Mouse (Mus musculus) G1E-ER4 (cell line): ENCODE data around the gene Rhobtb3. TPM values are rescaled to one million over a fixed set of nuclear protein-coding genes. Genes with fewer than 3 reads are reported as not detected.

Source experiments
- GATA1 ChIP-seq: IDR thresholded peaks from one replicate; pipeline ENCODE4 v1.8.0; 2012; ENCODE audit warnings: low read length, inconsistent platforms
- polyA plus RNA-seq: library from polyadenylated mRNA; stranded (reverse); fragments of >175 nt; gene quantifications from 2 replicates; pipeline ENCODE4 v1.2.3, GENCODE M21; 2012

The Rhobtb3 gene
- polyA plus RNA-seq, 1 experiment, result 15.1 TPM

- no peak for TF ChIP-seq GATA1
These were observed 68.9 kb downstream of the Rhobtb3 start for GRCm38 (mm10) chr13:75874608-75875376.

GRCm38 (mm10) chr13:75867876-75868275 is 75.8 kb downstream of the Rhobtb3 start:
- no peak for TF ChIP-seq GATA1

- TF ChIP-seq GATA1, result peak; percentile 74
These were observed 78.1 kb downstream of the Rhobtb3 start for GRCm38 (mm10) chr13:75865486-75866184.

- no peak for TF ChIP-seq GATA1
These were observed 84.4 kb downstream of the Rhobtb3 start for GRCm38 (mm10) chr13:75859264-75859844.

GRCm38 (mm10) chr13:75853118-75853517 is 90.6 kb downstream of the Rhobtb3 start:
- TF ChIP-seq GATA1, result no peak

GRCm38 (mm10) chr13:75852027-75852426 is 91.7 kb downstream of the Rhobtb3 start:
- no peak for TF ChIP-seq GATA1

GRCm38 (mm10) chr13:75847027-75847426 is 96.7 kb downstream of the Rhobtb3 start:
- no peak for TF ChIP-seq GATA1

- no peak for TF ChIP-seq GATA1
These were observed 98.1 kb downstream of the Rhobtb3 start for GRCm38 (mm10) chr13:75845519-75846166.

- no peak for TF ChIP-seq GATA1
These were observed 98.7 kb downstream of the Rhobtb3 start for GRCm38 (mm10) chr13:75844833-75845518.

- no peak for TF ChIP-seq GATA1
These were observed 99.6 kb downstream of the Rhobtb3 start for GRCm38 (mm10) chr13:75843993-75844683.

GRCm38 (mm10) chr13:75843331-75843730 is 100.4 kb downstream of the Rhobtb3 start:
- TF ChIP-seq GATA1, result no peak

GRCm38 (mm10) chr13:75841950-75842349 is 101.8 kb downstream of the Rhobtb3 start:
- no peak for TF ChIP-seq GATA1

GRCm38 (mm10) chr13:75840752-75841285 is 102.9 kb downstream of the Rhobtb3 start:
- TF ChIP-seq GATA1, result no peak

GRCm38 (mm10) chr13:75839719-75840481 is 103.8 kb downstream of the Rhobtb3 start, which contains the start of gene Glrx:
Gene Glrx, plus strand, starts transcription at chr13:75839868.
- no peak for TF ChIP-seq GATA1
